Mouse (Mus musculus): ENCODE measurements at regions not wholly inside any gene's neighbourhood (a gene's known extent, or its start where the extent isn't known, plus 50 kb on each side); places are given as distances from the start of the nearest gene placed in this dataset.

DNA sequence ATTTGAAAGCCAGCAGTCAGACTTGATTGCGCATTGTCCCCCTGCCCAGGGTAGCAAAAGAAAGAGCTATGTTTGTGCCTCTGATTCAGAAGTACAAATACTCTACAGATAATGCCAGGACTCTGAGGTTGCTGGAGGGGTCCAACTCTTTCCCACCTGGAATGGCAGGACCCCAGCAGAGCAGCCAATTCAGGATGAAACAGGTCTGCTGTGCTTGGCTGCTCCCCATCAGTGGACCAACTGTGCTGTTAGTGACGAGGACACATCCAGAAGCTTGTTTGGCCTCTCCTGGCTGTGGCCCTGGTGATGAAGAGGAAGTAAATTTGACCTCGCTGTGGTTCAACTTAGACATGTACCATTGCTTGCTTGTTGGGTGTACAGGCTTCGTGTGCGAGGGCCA is 437.8 kb downstream of the Prdm2 start:
- H3K27ac ChIP-seq: no peak overlapping the region
- peaks cover 34% of the 10 kb centered on the region for H3K4me1 ChIP-seq (replicated peaks)
- H3K27me3 ChIP-seq: peaks cover 21% of the 10 kb centered on the region; the same call in 1 of the 2 replicates
- H3K9me3 ChIP-seq: no peaks in the 10 kb centered on the region
- no peak overlapping the region for H3K4me3 ChIP-seq (replicated peaks)
- ATAC-seq (ENCODE audit: insufficient number of reproducible peaks, insufficient read depth, low FRiP score, low TSS enrichment, low read depth): no peak
- H3K36me3 ChIP-seq: no peaks in the 10 kb centered on the region
- WGBS: 88% methylated on average over 5 of the region's 5 CpGs
- no peak overlapping the region for H3K4me2 ChIP-seq
- H3K9ac ChIP-seq (replicated peaks): no peak overlapping the region

DNA sequence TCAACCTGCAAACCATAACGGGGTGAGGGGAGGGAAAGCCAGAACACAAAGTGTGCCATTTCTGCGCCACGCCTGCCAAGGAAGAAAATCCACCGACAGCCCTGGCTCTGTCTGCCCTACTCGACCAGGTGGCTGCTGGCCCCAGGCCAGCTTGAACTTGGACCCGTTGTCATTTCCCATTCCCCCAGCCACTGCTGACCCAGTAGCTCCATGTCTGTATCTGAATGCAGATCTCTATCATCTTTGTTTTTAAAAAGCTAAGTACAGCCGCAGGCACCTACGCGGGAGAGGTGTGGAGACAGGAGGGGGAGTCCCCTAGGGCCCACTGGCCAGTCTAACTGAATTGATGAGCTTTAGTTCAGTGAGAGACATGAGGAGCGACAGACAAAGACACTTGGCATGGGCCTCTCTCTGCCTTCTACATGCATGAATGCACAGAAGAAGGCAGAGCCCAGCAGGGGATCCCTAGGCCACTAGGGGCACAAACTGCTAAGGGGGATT is 439.1 kb downstream of the Prdm2 start:
- H3K36me3 ChIP-seq: no peaks in the 10 kb centered on the region
- H3K4me1 ChIP-seq (replicated peaks): peaks cover 39% of the 10 kb centered on the region
- peaks cover 21% of the 10 kb centered on the region; the same call in 1 of the 2 replicates for H3K27me3 ChIP-seq
- H3K9me3 ChIP-seq: no peaks in the 10 kb centered on the region
- no peak overlapping the region for H3K27ac ChIP-seq
- 52% methylated on average over 10 of the region's 10 CpGs for WGBS
- no peak for ATAC-seq (ENCODE audit: insufficient number of reproducible peaks, insufficient read depth, low FRiP score, low TSS enrichment, low read depth)
- H3K4me2 ChIP-seq: no peak overlapping the region
- H3K9ac ChIP-seq (replicated peaks): no peak overlapping the region
- no peak overlapping the region for H3K4me3 ChIP-seq (replicated peaks)

DNA sequence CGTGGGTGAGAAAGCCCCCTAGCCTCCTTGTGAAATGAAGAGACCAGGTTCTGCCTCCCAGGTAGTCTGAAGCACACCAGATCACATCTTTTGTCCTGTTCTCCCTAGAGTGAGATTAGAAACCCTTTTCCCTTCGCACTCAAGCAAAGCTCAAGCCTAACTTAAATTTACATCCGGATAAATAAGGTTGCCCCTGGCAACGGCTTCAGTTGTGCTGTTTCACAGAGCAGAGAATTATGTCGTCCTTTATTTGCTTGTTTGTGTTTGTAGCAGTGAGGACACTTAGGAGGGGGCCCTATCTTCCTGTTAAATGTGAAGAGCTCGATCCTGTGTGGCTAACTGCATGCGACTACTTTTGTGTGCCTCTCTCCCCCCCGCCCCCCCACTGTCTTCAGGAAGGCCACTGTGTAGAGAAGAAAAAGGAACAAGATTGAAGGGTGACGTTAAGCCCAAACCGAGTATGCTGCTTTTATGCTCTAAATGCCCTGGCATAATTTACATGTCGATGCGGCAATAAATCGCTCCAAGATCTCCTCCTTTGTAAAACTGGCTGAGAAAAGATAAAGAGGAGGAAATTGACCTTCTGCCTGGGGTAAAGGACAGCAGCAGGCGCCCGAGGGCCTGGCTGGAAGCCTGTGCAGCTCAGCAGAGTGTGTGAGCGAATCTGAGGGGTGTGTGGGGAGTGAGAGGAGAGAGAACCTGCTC is 439.9 kb downstream of the Prdm2 start:
- no peak for ATAC-seq (ENCODE audit: insufficient number of reproducible peaks, insufficient read depth, low FRiP score, low TSS enrichment, low read depth)
- Histone ChIP-seq H3K4me3 (replicated peaks) (no peak overlapping the region), H3K36me3 (no peaks in the 10 kb centered on the region), H3K9ac (replicated peaks) (no peak overlapping the region), H3K4me1 (replicated peaks) (peaks cover 46% of the 10 kb centered on the region), H3K27ac (no peak overlapping the region), H3K9me3 (no peaks in the 10 kb centered on the region), H3K4me2 (no peak overlapping the region), H3K27me3 (peaks cover 21% of the 10 kb centered on the region; the same call in 1 of the 2 replicates)
- 13% methylated on average over 16 of the region's 16 CpGs for WGBS

DNA sequence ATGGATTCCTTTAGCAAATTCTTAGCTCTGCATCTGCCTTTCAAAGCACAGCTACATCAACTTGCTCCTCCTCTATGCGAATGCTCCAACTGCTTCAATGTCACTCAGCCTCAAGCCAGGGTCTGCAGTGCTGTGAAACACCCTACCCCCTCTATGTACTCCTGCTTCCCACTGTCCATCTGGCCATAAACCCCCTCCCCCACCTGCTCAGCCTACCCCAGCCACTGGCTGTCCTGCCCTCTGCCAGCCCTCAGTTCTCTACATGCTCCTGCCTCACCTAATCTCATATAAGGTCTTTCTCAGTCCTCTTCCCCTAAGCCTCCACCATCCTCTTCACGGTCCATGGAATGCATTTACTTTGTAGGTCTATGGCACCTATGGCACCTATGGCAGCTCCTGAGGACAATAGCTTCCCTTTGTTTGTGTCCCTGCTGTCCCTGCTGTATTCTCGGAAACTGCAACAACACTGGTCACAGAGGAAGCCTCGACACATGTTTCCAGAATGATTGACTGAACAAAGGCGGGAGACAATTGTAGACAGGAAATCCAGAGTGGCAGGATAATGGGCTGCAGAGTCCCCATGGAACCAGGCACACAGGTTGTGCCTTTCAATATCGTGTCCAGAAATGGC is 441.2 kb downstream of the Prdm2 start:
- H3K4me3 ChIP-seq (replicated peaks): no peak overlapping the region
- H3K36me3 ChIP-seq: no peaks in the 10 kb centered on the region
- no peak overlapping the region for H3K9ac ChIP-seq (replicated peaks)
- H3K4me2 ChIP-seq: no peak overlapping the region
- H3K27ac ChIP-seq: no peak overlapping the region
- H3K4me1 ChIP-seq (replicated peaks): peaks cover 53% of the 10 kb centered on the region
- H3K9me3 ChIP-seq: no peaks in the 10 kb centered on the region
- no peak for ATAC-seq (ENCODE audit: insufficient number of reproducible peaks, insufficient read depth, low FRiP score, low TSS enrichment, low read depth)
- peaks cover 21% of the 10 kb centered on the region; the same call in 1 of the 2 replicates for H3K27me3 ChIP-seq
- whole genome bisulfite sequencing: 35% methylated on average over 6 of the region's 6 CpGs

DNA sequence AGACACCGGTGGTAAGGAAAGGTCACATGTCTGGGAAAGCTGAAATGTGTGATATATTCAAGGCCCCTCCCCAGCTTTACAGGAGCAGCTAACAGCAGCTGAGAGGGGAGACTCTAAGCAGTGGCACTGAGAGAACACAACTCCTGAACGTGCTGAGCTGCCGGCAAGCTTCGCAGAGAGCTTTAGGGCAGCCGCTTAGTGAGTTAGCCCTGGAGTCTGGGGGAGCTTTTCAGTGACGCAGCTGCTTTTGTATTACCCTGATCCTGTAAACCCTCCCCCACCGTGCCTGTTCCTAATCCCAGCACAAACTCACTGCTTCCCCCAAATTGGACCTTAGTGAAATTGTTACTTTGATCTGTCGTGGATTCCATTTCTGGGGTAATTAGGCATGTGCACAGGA is 442.6 kb downstream of the Prdm2 start:
- Histone ChIP-seq H3K4me1 (replicated peaks) (peaks cover 53% of the 10 kb centered on the region), H3K4me3 (replicated peaks) (no peak overlapping the region), H3K27me3 (peaks cover 21% of the 10 kb centered on the region; the same call in 1 of the 2 replicates), H3K27ac (no peak overlapping the region), H3K9ac (replicated peaks) (no peak overlapping the region; the same call in 1 of the 2 replicates), H3K4me2 (peak overlapping the region; percentile 32), H3K36me3 (no peaks in the 10 kb centered on the region), H3K9me3 (peaks cover 2% of the 10 kb centered on the region; the same call in 1 of the 2 replicates)
- ATAC-seq (ENCODE audit: insufficient number of reproducible peaks, insufficient read depth, low FRiP score, low TSS enrichment, low read depth): peak; percentile 49; the same call in 1 of the 2 replicates
- WGBS: 4% methylated on average over 8 of the region's 8 CpGs

DNA sequence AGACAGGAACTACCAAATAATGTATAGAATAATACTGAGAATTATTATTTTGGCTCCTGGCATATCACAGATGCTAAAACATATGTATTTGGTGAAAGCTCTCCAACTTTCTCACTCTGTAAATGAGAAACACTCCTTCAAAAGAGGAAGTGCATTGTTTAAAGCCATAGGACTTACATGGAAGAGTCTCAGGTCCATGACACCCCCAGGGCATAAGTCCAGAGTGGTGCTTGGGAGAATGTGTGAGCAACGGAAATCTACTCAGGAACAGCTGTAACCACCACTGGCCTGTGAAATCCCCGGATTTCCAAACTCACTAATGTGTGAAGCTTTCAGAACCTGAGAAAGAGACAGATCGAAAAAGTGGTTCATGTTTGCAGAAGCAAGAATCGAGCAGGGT is 445.1 kb downstream of the Prdm2 start:
- Histone ChIP-seq H3K36me3 (no peaks in the 10 kb centered on the region), H3K27ac (no peak overlapping the region), H3K27me3 (peaks cover 15% of the 10 kb centered on the region; the same call in 1 of the 2 replicates), H3K4me1 (replicated peaks) (peaks cover 40% of the 10 kb centered on the region), H3K9me3 (peaks cover 7% of the 10 kb centered on the region; the same call in 1 of the 2 replicates), H3K4me2 (no peak overlapping the region), H3K4me3 (replicated peaks) (no peak overlapping the region), H3K9ac (replicated peaks) (no peak overlapping the region)
- 37% methylated on average over 4 of the region's 4 CpGs for WGBS
- no peak for ATAC-seq (ENCODE audit: insufficient number of reproducible peaks, insufficient read depth, low FRiP score, low TSS enrichment, low read depth)

DNA sequence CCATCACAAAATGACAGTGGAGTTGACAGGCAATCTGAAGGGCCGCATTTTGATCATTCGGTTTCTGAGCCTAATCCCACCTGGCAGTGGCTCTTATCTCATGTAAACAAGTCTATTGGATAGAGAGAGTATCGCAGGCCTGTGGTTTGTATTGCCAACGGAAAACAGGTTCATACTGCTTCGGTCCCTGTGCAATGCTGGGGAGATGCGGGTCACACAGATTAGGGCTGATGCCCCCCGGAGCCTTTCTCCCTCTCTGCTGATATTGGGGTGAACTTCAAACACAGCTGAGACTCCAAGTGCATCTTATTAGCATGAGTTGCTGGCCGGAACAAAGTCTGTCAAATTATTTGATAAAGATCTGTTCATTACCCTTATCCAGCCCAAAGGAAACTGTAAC is 451.2 kb downstream of the Prdm2 start:
- ATAC-seq (ENCODE audit: insufficient number of reproducible peaks, insufficient read depth, low FRiP score, low TSS enrichment, low read depth): no peak
- 74% methylated on average over 8 of the region's 8 CpGs for WGBS
- peaks cover 2% of the 10 kb centered on the region; the same call in 1 of the 2 replicates for H3K4me1 ChIP-seq (replicated peaks)

DNA sequence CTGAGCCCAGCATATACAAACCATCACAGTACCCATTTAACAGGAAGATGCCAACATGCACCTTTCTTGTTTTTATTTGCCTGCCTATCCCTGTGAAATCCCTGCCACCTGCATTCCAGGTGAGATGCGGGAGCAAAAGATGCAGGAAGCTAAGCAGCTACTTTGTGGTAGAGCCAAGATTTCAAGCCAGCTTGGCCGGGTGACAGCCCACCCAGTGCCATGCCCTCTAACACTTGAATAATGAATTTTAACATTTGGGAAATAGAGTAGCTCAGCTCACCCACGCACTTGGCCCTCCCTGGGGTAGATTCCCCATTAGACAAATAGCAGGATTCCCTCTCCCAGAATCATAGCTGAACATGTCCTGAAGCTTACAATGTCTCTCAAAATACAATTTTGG is 454.7 kb downstream of the Prdm2 start:
- Histone ChIP-seq H3K9me3 (no peaks in the 10 kb centered on the region), H3K36me3 (no peaks in the 10 kb centered on the region), H3K4me1 (replicated peaks) (peaks cover 2% of the 10 kb centered on the region; the same call in 1 of the 2 replicates), H3K4me2 (no peak overlapping the region), H3K4me3 (replicated peaks) (no peak overlapping the region), H3K27me3 (0 out of 2 replicates have a peak, but pooled peaks cover 5% of the 10 kb centered on the region), H3K27ac (no peak overlapping the region), H3K9ac (replicated peaks) (no peak overlapping the region)
- 82% methylated on average over 3 of the region's 3 CpGs for WGBS
- no peak for ATAC-seq (ENCODE audit: insufficient number of reproducible peaks, insufficient read depth, low FRiP score, low TSS enrichment, low read depth)

More for the DNA sequence above, 451.2 kb downstream of the Prdm2 start:
- Histone ChIP-seq H3K9ac (replicated peaks) (no peak overlapping the region), H3K4me3 (replicated peaks) (no peak overlapping the region), H3K9me3 (peaks cover 7% of the 10 kb centered on the region; the same call in 1 of the 2 replicates), H3K27me3 (0 out of 2 replicates have a peak, but pooled peaks cover 5% of the 10 kb centered on the region), H3K4me2 (no peak overlapping the region), H3K27ac (no peak overlapping the region), H3K36me3 (no peaks in the 10 kb centered on the region)

DNA sequence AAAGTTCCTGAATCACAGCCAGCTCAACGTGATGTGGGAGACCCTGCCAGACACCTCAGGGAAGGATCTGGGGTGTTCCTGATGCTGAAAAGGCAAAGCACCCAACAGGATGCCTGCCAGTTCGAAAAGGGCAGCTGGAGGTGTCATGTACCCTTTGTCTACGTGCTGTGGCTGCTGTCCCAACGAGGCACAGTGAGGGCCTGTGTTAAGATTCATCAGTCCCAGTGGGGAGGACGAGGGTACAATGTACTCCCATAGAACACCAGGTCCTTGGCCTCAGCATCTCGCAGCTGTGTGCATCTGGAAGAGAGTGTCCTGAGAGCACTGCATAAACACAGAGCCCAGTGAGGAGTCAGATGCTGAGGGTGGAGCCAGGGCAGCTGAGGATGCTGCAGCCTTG is 456.5 kb downstream of the Prdm2 start:
- H3K4me2 ChIP-seq: no peak overlapping the region
- no peak overlapping the region for H3K4me3 ChIP-seq (replicated peaks)
- ATAC-seq (ENCODE audit: insufficient number of reproducible peaks, insufficient read depth, low FRiP score, low TSS enrichment, low read depth): no peak
- 0 out of 2 replicates have a peak, but pooled peaks cover 5% of the 10 kb centered on the region for H3K27me3 ChIP-seq
- H3K27ac ChIP-seq: no peak overlapping the region
- no peaks in the 10 kb centered on the region; the same call in 1 of the 2 replicates for H3K4me1 ChIP-seq (replicated peaks)
- WGBS: 73% methylated on average over 6 of the region's 6 CpGs
- no peak overlapping the region for H3K9ac ChIP-seq (replicated peaks)
- no peaks in the 10 kb centered on the region for H3K36me3 ChIP-seq
- no peaks in the 10 kb centered on the region for H3K9me3 ChIP-seq

DNA sequence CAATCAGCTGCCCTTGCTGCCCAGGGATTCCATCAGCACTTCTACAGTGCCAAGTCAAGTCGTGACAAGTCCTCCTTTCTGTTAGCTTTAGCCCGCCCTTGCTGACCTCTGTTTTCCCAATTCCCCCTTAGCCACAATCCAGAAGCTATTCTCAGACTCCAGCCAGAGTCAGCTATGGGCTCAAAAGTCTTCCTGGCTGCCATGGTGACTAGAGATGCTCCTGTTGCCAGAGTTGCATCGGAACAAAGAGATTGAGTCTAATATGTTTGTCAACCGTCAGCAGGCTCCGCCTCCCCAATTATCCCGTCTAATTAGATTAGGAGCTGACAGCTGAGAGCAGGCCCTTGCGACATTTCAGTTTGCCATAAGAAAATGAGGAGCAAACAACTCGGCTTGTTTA is 462.9 kb downstream of the Prdm2 start:
- no peak overlapping the region for H3K4me3 ChIP-seq (replicated peaks)
- no peak for ATAC-seq (ENCODE audit: insufficient number of reproducible peaks, insufficient read depth, low FRiP score, low TSS enrichment, low read depth)

DNA sequence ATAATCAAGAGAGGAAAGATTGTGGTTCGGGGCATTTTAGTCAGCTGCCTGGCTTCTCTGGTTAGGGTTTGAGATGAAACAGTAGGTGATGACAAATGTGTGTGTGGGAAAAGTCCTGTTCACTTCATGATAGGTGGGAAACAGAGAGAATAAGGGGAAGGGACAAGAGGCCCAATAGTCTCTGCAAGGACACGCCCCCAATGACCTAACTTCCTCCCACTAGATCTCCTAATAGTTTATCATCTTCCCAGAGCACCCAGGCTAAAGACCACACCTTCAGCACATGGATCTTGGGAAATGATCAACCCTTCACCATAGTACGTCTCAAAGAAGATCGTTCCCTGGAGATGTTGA is 484.3 kb upstream of the Kazn start:
- H3K9me3 ChIP-seq: no peaks in the 10 kb centered on the region
- 91% methylated on average over 4 of the region's 4 CpGs for WGBS
- H3K27me3 ChIP-seq: peaks cover under 1% of the 10 kb centered on the region; the same call in 1 of the 2 replicates
- no peak overlapping the region for H3K9ac ChIP-seq (replicated peaks)
- H3K4me3 ChIP-seq (replicated peaks): no peak overlapping the region
- H3K27ac ChIP-seq: no peak overlapping the region
- H3K36me3 ChIP-seq: no peaks in the 10 kb centered on the region
- ATAC-seq (ENCODE audit: insufficient number of reproducible peaks, insufficient read depth, low FRiP score, low TSS enrichment, low read depth): no peak
- H3K4me1 ChIP-seq (replicated peaks): peaks cover 5% of the 10 kb centered on the region; the same call in 1 of the 2 replicates
- H3K4me2 ChIP-seq: no peak overlapping the region

More for the DNA sequence above, 462.9 kb downstream of the Prdm2 start:
- 50% methylated on average over 8 of the region's 8 CpGs for WGBS
- no peaks in the 10 kb centered on the region for H3K9me3 ChIP-seq
- H3K36me3 ChIP-seq: no peaks in the 10 kb centered on the region
- no peak overlapping the region for H3K4me2 ChIP-seq
- H3K27ac ChIP-seq: no peak overlapping the region
- H3K9ac ChIP-seq (replicated peaks): no peak overlapping the region
- 0 out of 2 replicates have a peak, but pooled peaks cover 9% of the 10 kb centered on the region for H3K4me1 ChIP-seq (replicated peaks)
- H3K27me3 ChIP-seq: no peaks in the 10 kb centered on the region

Measured in limb, embryonic 12.5 days (tissue).